Mouse (Mus musculus): ENCODE measurements around the gene Serpinf2. TPM values are rescaled to one million over a fixed set of nuclear protein-coding genes. Genes with fewer than 3 reads are reported as not detected.
"Not testable (repeated sequence)": the region's sequence is repeated elsewhere in the genome, so short reads cannot be mapped to it uniquely, and the experiment has no call there.

Gene Serpinf2
- polyA plus RNA-seq, 1 experiment from 2014 or later = 8.4 TPM

GRCm38 (mm10) chr11:75455971-75456370 is 16.6 kb upstream of the Serpinf2 start:
- not testable (repeated sequence) for H3K36me3 ChIP-seq (ENCODE audit: control insufficient read depth, insufficient read depth, low read length); DNase-seq (ENCODE audit: low spot score); H3K4me3 ChIP-seq (ENCODE audit: low read depth, low read length); H3K27me3 ChIP-seq (replicated peaks; ENCODE audit: control insufficient read depth, insufficient read depth, low read length); ATAC-seq (replicated peaks; ENCODE audit: low FRiP score, low TSS enrichment, low read depth); H3K27ac ChIP-seq (ENCODE audit: low read depth); H3K4me2 ChIP-seq (ENCODE audit: low read length); H3K9me3 ChIP-seq (ENCODE audit: control insufficient read depth, low read length); H3K9ac ChIP-seq (ENCODE audit: low read length)
- WGBS = 92% methylated on average over 2 of the region's 2 CpGs
- peaks cover 19% of the 10 kb centered on the region for H3K4me1 ChIP-seq (replicated peaks; ENCODE audit: control insufficient read depth, insufficient read depth, low read length)

GRCm38 (mm10) chr11:75455041-75455736 is 15.8 kb upstream of the Serpinf2 start:
- H3K9me3 ChIP-seq (ENCODE audit: control insufficient read depth, low read length) = no peaks in the 10 kb centered on the region
- 71% methylated on average over 10 of the region's 10 CpGs for WGBS
- H3K27me3 ChIP-seq (replicated peaks; ENCODE audit: control insufficient read depth, insufficient read depth, low read length) = no peaks in the 10 kb centered on the region
- peak overlapping the region; percentile 69 for H3K4me3 ChIP-seq (ENCODE audit: low read depth, low read length)
- H3K27ac ChIP-seq (ENCODE audit: low read depth) = peak overlapping the region; percentile 57; the same call in 1 of the 2 replicates
- no peaks in the 10 kb centered on the region; the same call in 1 of the 2 replicates for H3K36me3 ChIP-seq (ENCODE audit: control insufficient read depth, insufficient read depth, low read length)
- no peak for DNase-seq (ENCODE audit: low spot score)
- H3K4me1 ChIP-seq (replicated peaks; ENCODE audit: control insufficient read depth, insufficient read depth, low read length) = peaks cover 18% of the 10 kb centered on the region
- H3K4me2 ChIP-seq (ENCODE audit: low read length) = peak overlapping the region; percentile 86
- H3K9ac ChIP-seq (ENCODE audit: low read length) = peak overlapping the region; percentile 41
- ATAC-seq (replicated peaks; ENCODE audit: low FRiP score, low TSS enrichment, low read depth) = no peak

GRCm38 (mm10) chr11:75453991-75454930 is 14.9 kb upstream of the Serpinf2 start, which contains the start of gene Wdr81:
Wdr81 (minus strand) TSS chr11:75454717.
- WGBS = 2% methylated on average over 56 of the region's 56 CpGs
- peak; percentile 95 for ATAC-seq (replicated peaks; ENCODE audit: low FRiP score, low TSS enrichment, low read depth)
- Histone ChIP-seq H3K27ac (ENCODE audit: low read depth) (peak within 1 kb of the TSS; percentile 57; the same call in 1 of the 2 replicates), H3K4me2 (ENCODE audit: low read length) (peak within 1 kb of the TSS; percentile 86), H3K27me3 (replicated peaks; ENCODE audit: control insufficient read depth, insufficient read depth, low read length) (no peaks in the 10 kb centered on the region), H3K9ac (ENCODE audit: low read length) (peak within 1 kb of the TSS; percentile 49), H3K9me3 (ENCODE audit: control insufficient read depth, low read length) (no peaks in the 10 kb centered on the region), H3K4me1 (replicated peaks; ENCODE audit: control insufficient read depth, insufficient read depth, low read length) (peaks cover 10% of the 10 kb centered on the region), H3K36me3 (ENCODE audit: control insufficient read depth, insufficient read depth, low read length) (peaks cover 1% of the 10 kb centered on the region; the same call in 1 of the 2 replicates), H3K4me3 (ENCODE audit: low read depth, low read length) (peak within 1 kb of the TSS; percentile 69)
- DNase-seq (ENCODE audit: low spot score) = peak; percentile 92

- H3K9me3 ChIP-seq (ENCODE audit: control insufficient read depth, low read length) = no peaks in the 10 kb centered on the region
- no peak overlapping the region for H3K9ac ChIP-seq (ENCODE audit: low read length)
- peaks cover 10% of the 10 kb centered on the region for H3K4me1 ChIP-seq (replicated peaks; ENCODE audit: control insufficient read depth, insufficient read depth, low read length)
- no peak for ATAC-seq (replicated peaks; ENCODE audit: low FRiP score, low TSS enrichment, low read depth)
- no peak overlapping the region for H3K27ac ChIP-seq (ENCODE audit: low read depth)
- 94% methylated on average over 31 of the region's 31 CpGs for WGBS
- H3K27me3 ChIP-seq (replicated peaks; ENCODE audit: control insufficient read depth, insufficient read depth, low read length) = no peaks in the 10 kb centered on the region
- H3K4me2 ChIP-seq (ENCODE audit: low read length) = no peak overlapping the region
- DNase-seq (ENCODE audit: low spot score) = no peak
- peaks cover 12% of the 10 kb centered on the region for H3K36me3 ChIP-seq (ENCODE audit: control insufficient read depth, insufficient read depth, low read length)
- H3K4me3 ChIP-seq (ENCODE audit: low read depth, low read length) = no peak overlapping the region
These were observed 13.6 kb upstream of the Serpinf2 start for GRCm38 (mm10) chr11:75452812-75453557.

GRCm38 (mm10) chr11:75452081-75452480 is 12.7 kb upstream of the Serpinf2 start:
- Histone ChIP-seq H3K4me3 (ENCODE audit: low read depth, low read length) (no peak overlapping the region), H3K27me3 (replicated peaks; ENCODE audit: control insufficient read depth, insufficient read depth, low read length) (no peaks in the 10 kb centered on the region), H3K9me3 (ENCODE audit: control insufficient read depth, low read length) (no peaks in the 10 kb centered on the region), H3K4me1 (replicated peaks; ENCODE audit: control insufficient read depth, insufficient read depth, low read length) (peaks cover 10% of the 10 kb centered on the region), H3K27ac (ENCODE audit: low read depth) (no peak overlapping the region), H3K36me3 (ENCODE audit: control insufficient read depth, insufficient read depth, low read length) (peaks cover 17% of the 10 kb centered on the region), H3K4me2 (ENCODE audit: low read length) (no peak overlapping the region), H3K9ac (ENCODE audit: low read length) (no peak overlapping the region)
- WGBS = 91% methylated on average over 8 of the region's 8 CpGs
- ATAC-seq (replicated peaks; ENCODE audit: low FRiP score, low TSS enrichment, low read depth) (no peak), DNase-seq (ENCODE audit: low spot score) (no peak)

- WGBS = 90% methylated on average over 15 of the region's 15 CpGs
- Histone ChIP-seq H3K9me3 (ENCODE audit: control insufficient read depth, low read length) (no peaks in the 10 kb centered on the region), H3K4me3 (ENCODE audit: low read depth, low read length) (no peak overlapping the region), H3K4me1 (replicated peaks; ENCODE audit: control insufficient read depth, insufficient read depth, low read length) (peaks cover 10% of the 10 kb centered on the region), H3K36me3 (ENCODE audit: control insufficient read depth, insufficient read depth, low read length) (peaks cover 17% of the 10 kb centered on the region), H3K27me3 (replicated peaks; ENCODE audit: control insufficient read depth, insufficient read depth, low read length) (no peaks in the 10 kb centered on the region), H3K9ac (ENCODE audit: low read length) (no peak overlapping the region), H3K4me2 (ENCODE audit: low read length) (no peak overlapping the region), H3K27ac (ENCODE audit: low read depth) (no peak overlapping the region)
- ATAC-seq (replicated peaks; ENCODE audit: low FRiP score, low TSS enrichment, low read depth) = no peak
- DNase-seq (ENCODE audit: low spot score) = no peak
These were observed 11.5 kb upstream of the Serpinf2 start for GRCm38 (mm10) chr11:75450936-75451335.

- peaks cover 17% of the 10 kb centered on the region for H3K36me3 ChIP-seq (ENCODE audit: control insufficient read depth, insufficient read depth, low read length)
- no peak overlapping the region for H3K4me2 ChIP-seq (ENCODE audit: low read length)
- no peak overlapping the region for H3K9ac ChIP-seq (ENCODE audit: low read length)
- no peak for ATAC-seq (replicated peaks; ENCODE audit: low FRiP score, low TSS enrichment, low read depth)
- no peaks in the 10 kb centered on the region for H3K9me3 ChIP-seq (ENCODE audit: control insufficient read depth, low read length)
- H3K4me3 ChIP-seq (ENCODE audit: low read depth, low read length) = no peak overlapping the region
- no peak overlapping the region for H3K27ac ChIP-seq (ENCODE audit: low read depth)
- H3K4me1 ChIP-seq (replicated peaks; ENCODE audit: control insufficient read depth, insufficient read depth, low read length) = peaks cover 10% of the 10 kb centered on the region
- no peaks in the 10 kb centered on the region for H3K27me3 ChIP-seq (replicated peaks; ENCODE audit: control insufficient read depth, insufficient read depth, low read length)
- 83% methylated on average over 8 of the region's 8 CpGs for WGBS
- DNase-seq (ENCODE audit: low spot score) = no peak
These were observed 11.0 kb upstream of the Serpinf2 start for GRCm38 (mm10) chr11:75450304-75450908.

GRCm38 (mm10) chr11:75449695-75450094 is 10.3 kb upstream of the Serpinf2 start:
- Histone ChIP-seq H3K4me2 (ENCODE audit: low read length) (no peak overlapping the region), H3K36me3 (ENCODE audit: control insufficient read depth, insufficient read depth, low read length) (peaks cover 18% of the 10 kb centered on the region), H3K27ac (ENCODE audit: low read depth) (no peak overlapping the region), H3K27me3 (replicated peaks; ENCODE audit: control insufficient read depth, insufficient read depth, low read length) (no peaks in the 10 kb centered on the region), H3K4me1 (replicated peaks; ENCODE audit: control insufficient read depth, insufficient read depth, low read length) (peaks cover 5% of the 10 kb centered on the region), H3K9me3 (ENCODE audit: control insufficient read depth, low read length) (no peaks in the 10 kb centered on the region), H3K4me3 (ENCODE audit: low read depth, low read length) (no peak overlapping the region), H3K9ac (ENCODE audit: low read length) (no peak overlapping the region)
- ATAC-seq (replicated peaks; ENCODE audit: low FRiP score, low TSS enrichment, low read depth) (no peak), DNase-seq (ENCODE audit: low spot score) (no peak)
- WGBS = 81% methylated on average over 7 of the region's 7 CpGs
